Mouse (Mus musculus) cerebellum, adult 2 months (tissue): ENCODE data around the gene Otx2.

Source experiments
- CTCF ChIP-seq: fragments of 200-500 bp; IDR thresholded peaks from 2 replicates; pipeline ENCODE4 v1.5.1; 2011; ENCODE audit warnings: low read depth, mild to moderate bottlenecking, control low read depth, low read length, moderate library complexity, borderline replicate concordance; ENCODE audit not compliant: insufficient read depth
- POLR2A ChIP-seq: fragments of 200-500 bp; IDR thresholded peaks from 2 replicates; pipeline ENCODE4 v1.6.1; 2011; ENCODE audit warnings: low read length, control low read depth, borderline replicate concordance; ENCODE audit not compliant: insufficient read depth

- TF ChIP-seq CTCF (no peak), POLR2A (no peak)
Measured at GRCm38 (mm10) chr14:48660593-48660992, 13.0 kb downstream of the Otx2 start.
